Mouse (Mus musculus): ENCODE results near the gene Gm498. TPM values are rescaled to one million over a fixed set of nuclear protein-coding genes. Genes with fewer than 3 reads are reported as not detected.

The Gm498 gene
- polyA plus RNA-seq (2014; fragmentation: Nextera tagmentation; extraction: Ambion mirVana): not detected in 2 replicates

DNA sequence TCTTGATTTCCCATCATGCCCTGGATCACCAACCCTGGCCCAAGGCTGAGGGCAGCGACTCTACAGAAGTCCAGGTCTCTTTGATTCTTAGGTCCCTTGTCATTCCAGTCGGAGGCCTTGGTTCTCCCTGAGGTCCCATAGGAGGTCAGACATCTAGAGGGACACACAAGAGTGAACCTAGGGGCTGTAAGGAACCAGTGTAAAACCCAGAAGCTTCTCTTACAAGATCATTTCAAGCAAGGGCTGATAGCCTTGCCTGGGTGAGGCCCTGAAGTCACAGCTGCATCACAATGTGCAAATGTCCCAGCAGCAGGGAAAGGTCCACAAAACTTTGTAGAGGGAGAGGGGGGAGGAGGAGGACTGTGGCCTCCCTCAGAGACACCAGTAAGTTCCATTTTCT lies at the start of gene Gm498:
TSS of gene Gm498 (plus strand) at position 301 of the 400 bp plus-strand sequence.
- no peaks in the 10 kb centered on the region for H3K36me3 ChIP-seq (ENCODE audit: control insufficient read depth, insufficient read depth, low read length)
- H3K9me3 ChIP-seq (ENCODE audit: control insufficient read depth, low read length): no peaks in the 10 kb centered on the region
- no peaks in the 10 kb centered on the region for H3K4me1 ChIP-seq (replicated peaks; ENCODE audit: control insufficient read depth, insufficient read depth, low read length)
- ATAC-seq (ENCODE audit: low FRiP score): no peak
- no peak for DNase-seq (ENCODE audit: low spot score)
- no peak within 1 kb of the TSS for H3K4me2 ChIP-seq (replicated peaks; ENCODE audit: low read depth, low read length)
- H3K4me3 ChIP-seq (ENCODE audit: low read depth, low read length): no peak within 1 kb of the TSS
- 91% methylated on average over 2 of the region's 2 CpGs for whole genome bisulfite sequencing
- no peak within 1 kb of the TSS for H3K27ac ChIP-seq (ENCODE audit: low read depth, low read length)
- H3K27me3 ChIP-seq (ENCODE audit: control insufficient read depth, insufficient read depth, low read length): no peaks in the 10 kb centered on the region
- H3K9ac ChIP-seq (ENCODE audit: low read depth, low read length): no peak within 1 kb of the TSS

DNA sequence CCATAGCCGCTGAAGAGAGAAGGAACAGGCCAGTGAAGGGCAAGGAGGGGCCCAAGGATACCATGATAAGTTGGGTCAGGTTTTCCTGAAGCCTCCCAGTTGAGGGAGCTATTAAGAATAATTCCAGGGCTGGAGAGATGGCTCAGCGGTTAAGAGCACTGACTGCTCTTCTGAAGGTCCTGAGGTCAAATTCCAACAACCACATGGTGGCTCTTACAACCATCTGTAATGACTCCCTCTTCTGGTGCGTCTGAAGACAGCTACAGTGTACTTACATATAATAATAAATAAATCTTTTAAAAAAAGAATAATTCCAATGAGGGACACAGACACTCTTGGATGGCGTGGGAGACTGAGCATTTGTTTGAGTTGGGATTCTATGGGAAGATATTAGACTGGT lies 47.4 kb upstream of the Gm498 start:
- Histone ChIP-seq H3K4me1 (replicated peaks; ENCODE audit: control insufficient read depth, insufficient read depth, low read length) (no peaks in the 10 kb centered on the region), H3K4me2 (replicated peaks; ENCODE audit: low read depth, low read length) (no peak overlapping the region), H3K36me3 (ENCODE audit: control insufficient read depth, insufficient read depth, low read length) (0 out of 2 replicates have a peak, but pooled peaks cover 5% of the 10 kb centered on the region), H3K9me3 (ENCODE audit: control insufficient read depth, low read length) (no peaks in the 10 kb centered on the region), H3K27ac (ENCODE audit: low read depth, low read length) (no peak overlapping the region), H3K9ac (ENCODE audit: low read depth, low read length) (no peak overlapping the region), H3K27me3 (ENCODE audit: control insufficient read depth, insufficient read depth, low read length) (no peaks in the 10 kb centered on the region), H3K4me3 (ENCODE audit: low read depth, low read length) (no peak overlapping the region)
- no peak for ATAC-seq (ENCODE audit: low FRiP score)
- 86% methylated on average over 4 of the region's 4 CpGs for WGBS
- no peak for DNase-seq (ENCODE audit: low spot score)

DNA sequence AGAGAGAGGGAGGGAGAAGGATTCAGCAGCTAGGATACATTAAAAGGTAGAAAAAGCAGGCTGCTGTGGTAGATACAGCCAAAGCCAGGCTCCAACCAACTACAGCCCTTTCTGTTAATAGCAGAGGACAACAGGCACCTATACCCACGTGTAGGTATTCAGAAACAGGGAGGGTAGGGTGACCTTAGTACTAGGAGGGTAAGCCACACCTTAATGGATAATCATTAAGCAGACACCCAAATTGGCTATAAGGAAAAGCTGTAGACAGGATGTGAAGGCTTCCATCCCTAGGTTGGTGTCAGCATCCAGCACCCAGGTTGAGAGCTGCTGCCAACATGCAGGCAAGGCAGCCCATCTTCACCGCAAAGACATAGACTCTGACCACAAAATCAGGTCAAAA lies 45.4 kb upstream of the Gm498 start:
- H3K27me3 ChIP-seq (ENCODE audit: control insufficient read depth, insufficient read depth, low read length): no peaks in the 10 kb centered on the region
- 93% methylated on average over 2 of the region's 2 CpGs for WGBS
- DNase-seq (ENCODE audit: low spot score) (no peak), ATAC-seq (ENCODE audit: low FRiP score) (no peak)
- no peaks in the 10 kb centered on the region for H3K9me3 ChIP-seq (ENCODE audit: control insufficient read depth, low read length)
- no peak overlapping the region for H3K27ac ChIP-seq (ENCODE audit: low read depth, low read length)
- H3K36me3 ChIP-seq (ENCODE audit: control insufficient read depth, insufficient read depth, low read length): 0 out of 2 replicates have a peak, but pooled peaks cover 2% of the 10 kb centered on the region
- no peak overlapping the region for H3K4me2 ChIP-seq (replicated peaks; ENCODE audit: low read depth, low read length)
- no peaks in the 10 kb centered on the region for H3K4me1 ChIP-seq (replicated peaks; ENCODE audit: control insufficient read depth, insufficient read depth, low read length)
- H3K4me3 ChIP-seq (ENCODE audit: low read depth, low read length): no peak overlapping the region
- H3K9ac ChIP-seq (ENCODE audit: low read depth, low read length): no peak overlapping the region

DNA sequence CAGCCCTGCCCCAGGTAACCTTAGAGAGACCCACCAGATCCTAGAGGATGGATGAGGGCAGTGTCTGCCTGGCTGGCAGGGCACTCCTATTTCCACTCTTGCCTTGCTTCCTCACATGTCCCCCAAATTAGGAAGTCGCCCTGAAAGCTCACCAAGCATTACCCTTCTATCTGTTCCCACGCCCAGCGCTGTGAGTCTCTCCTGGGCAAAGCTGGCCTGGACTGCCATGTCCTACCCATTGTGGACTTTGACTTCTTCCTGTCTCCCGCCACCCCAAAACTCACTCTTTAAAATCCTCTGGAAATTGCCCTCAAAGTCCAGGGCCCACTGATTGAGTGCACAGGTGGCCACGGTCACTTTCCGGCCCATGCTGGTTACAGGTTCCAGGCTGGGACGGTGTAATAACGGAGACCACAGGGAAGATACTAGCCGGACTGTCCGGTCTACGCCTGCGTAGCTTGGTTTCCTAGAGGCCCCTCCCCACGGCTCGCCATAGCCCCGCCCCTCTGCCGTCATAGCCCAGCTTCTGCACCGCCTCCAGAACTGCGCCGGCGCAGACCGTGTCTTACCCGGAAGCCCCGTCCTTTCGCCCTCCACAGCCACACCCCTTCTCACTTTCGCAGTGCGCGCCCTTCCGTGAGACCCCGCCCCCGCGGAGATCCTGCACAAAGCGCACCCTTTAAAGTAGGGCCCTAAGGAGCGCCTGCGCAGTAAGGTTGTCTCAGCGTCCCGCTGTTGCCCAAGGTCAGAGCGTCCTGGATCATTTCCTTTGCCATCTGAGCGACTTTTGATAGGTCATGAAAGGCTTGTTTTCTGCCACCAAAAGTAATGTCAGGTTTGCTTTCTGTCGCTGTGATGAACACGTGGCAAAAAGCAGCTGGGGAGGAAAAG lies 44.0 kb upstream of the Gm498 start, which contains the start of the genes Nadsyn1 and Dhcr7:
TSS of gene Nadsyn1 (minus strand) at position 475 of the 891 bp plus-strand sequence.
TSS of gene Dhcr7 (plus strand) at position 771 of the 891 bp plus-strand sequence.
- Histone ChIP-seq H3K9ac (ENCODE audit: low read depth, low read length) (peak within 1 kb of the TSS; percentile 76), H3K27ac (ENCODE audit: low read depth, low read length) (peak within 1 kb of the TSS; percentile 31; the same call in 1 of the 2 replicates), H3K27me3 (ENCODE audit: control insufficient read depth, insufficient read depth, low read length) (no peaks in the 10 kb centered on the region), H3K4me3 (ENCODE audit: low read depth, low read length) (peak within 1 kb of the TSS; percentile 64), H3K9me3 (ENCODE audit: control insufficient read depth, low read length) (no peaks in the 10 kb centered on the region), H3K4me2 (replicated peaks; ENCODE audit: low read depth, low read length) (peak within 1 kb of the TSS; percentile 86), H3K4me1 (replicated peaks; ENCODE audit: control insufficient read depth, insufficient read depth, low read length) (no peaks in the 10 kb centered on the region), H3K36me3 (ENCODE audit: control insufficient read depth, insufficient read depth, low read length) (no peaks in the 10 kb centered on the region)
- ATAC-seq (ENCODE audit: low FRiP score) (peak; percentile 98), DNase-seq (ENCODE audit: low spot score) (peak; percentile 99)
- WGBS: 0% methylated on average over 39 of the region's 40 CpGs

GRCm38 (mm10) chr7:143823266-143823605 lies 43.4 kb upstream of the Gm498 start:
- Histone ChIP-seq H3K9me3 (ENCODE audit: control insufficient read depth, low read length) (no peaks in the 10 kb centered on the region), H3K36me3 (ENCODE audit: control insufficient read depth, insufficient read depth, low read length) (no peaks in the 10 kb centered on the region), H3K4me1 (replicated peaks; ENCODE audit: control insufficient read depth, insufficient read depth, low read length) (no peaks in the 10 kb centered on the region), H3K4me2 (replicated peaks; ENCODE audit: low read depth, low read length) (peak overlapping the region; percentile 86), H3K4me3 (ENCODE audit: low read depth, low read length) (peak overlapping the region; percentile 64; the same call in 1 of the 2 replicates), H3K27ac (ENCODE audit: low read depth, low read length) (peak overlapping the region; percentile 31; the same call in 1 of the 2 replicates), H3K27me3 (ENCODE audit: control insufficient read depth, insufficient read depth, low read length) (no peaks in the 10 kb centered on the region), H3K9ac (ENCODE audit: low read depth, low read length) (peak overlapping the region; percentile 44; the same call in 1 of the 2 replicates)
- WGBS: 83% methylated on average over 4 of the region's 4 CpGs
- ATAC-seq (ENCODE audit: low FRiP score): peak; percentile 53
- no peak for DNase-seq (ENCODE audit: low spot score)

- ATAC-seq (ENCODE audit: low FRiP score) (no peak), DNase-seq (ENCODE audit: low spot score) (no peak)
- Histone ChIP-seq H3K4me3 (ENCODE audit: low read depth, low read length) (no peak overlapping the region), H3K27me3 (ENCODE audit: control insufficient read depth, insufficient read depth, low read length) (no peaks in the 10 kb centered on the region), H3K4me1 (replicated peaks; ENCODE audit: control insufficient read depth, insufficient read depth, low read length) (no peaks in the 10 kb centered on the region), H3K9ac (ENCODE audit: low read depth, low read length) (no peak overlapping the region), H3K4me2 (replicated peaks; ENCODE audit: low read depth, low read length) (no peak overlapping the region), H3K9me3 (ENCODE audit: control insufficient read depth, low read length) (no peaks in the 10 kb centered on the region), H3K27ac (ENCODE audit: low read depth, low read length) (no peak overlapping the region), H3K36me3 (ENCODE audit: control insufficient read depth, insufficient read depth, low read length) (no peaks in the 10 kb centered on the region)
- 92% methylated on average over 2 of the region's 2 CpGs for WGBS
Measured at GRCm38 (mm10) chr7:143826985-143827384, 39.7 kb upstream of the Gm498 start.

GRCm38 (mm10) chr7:143829504-143830331 lies 36.9 kb upstream of the Gm498 start:
- WGBS: under 1% methylated on average over 37 of the region's 37 CpGs
- Histone ChIP-seq H3K9ac (ENCODE audit: low read depth, low read length) (peak overlapping the region; percentile 85), H3K27me3 (ENCODE audit: control insufficient read depth, insufficient read depth, low read length) (no peaks in the 10 kb centered on the region), H3K4me3 (ENCODE audit: low read depth, low read length) (peak overlapping the region; percentile 58), H3K4me2 (replicated peaks; ENCODE audit: low read depth, low read length) (peak overlapping the region; percentile 85), H3K36me3 (ENCODE audit: control insufficient read depth, insufficient read depth, low read length) (no peaks in the 10 kb centered on the region), H3K4me1 (replicated peaks; ENCODE audit: control insufficient read depth, insufficient read depth, low read length) (no peaks in the 10 kb centered on the region), H3K9me3 (ENCODE audit: control insufficient read depth, low read length) (no peaks in the 10 kb centered on the region), H3K27ac (ENCODE audit: low read depth, low read length) (peak overlapping the region; percentile 70)
- ATAC-seq (ENCODE audit: low FRiP score) (peak; percentile 96), DNase-seq (ENCODE audit: low spot score) (peak; percentile 95)

- H3K4me3 ChIP-seq (ENCODE audit: low read depth, low read length): peak overlapping the region; percentile 58
- H3K9me3 ChIP-seq (ENCODE audit: control insufficient read depth, low read length): no peaks in the 10 kb centered on the region
- 16% methylated on average over 6 of the region's 6 CpGs for WGBS
- peak overlapping the region; percentile 85 for H3K9ac ChIP-seq (ENCODE audit: low read depth, low read length)
- no peaks in the 10 kb centered on the region for H3K27me3 ChIP-seq (ENCODE audit: control insufficient read depth, insufficient read depth, low read length)
- peak overlapping the region; percentile 62; the same call in 1 of the 2 replicates for H3K27ac ChIP-seq (ENCODE audit: low read depth, low read length)
- no peaks in the 10 kb centered on the region for H3K36me3 ChIP-seq (ENCODE audit: control insufficient read depth, insufficient read depth, low read length)
- no peak for DNase-seq (ENCODE audit: low spot score)
- no peaks in the 10 kb centered on the region for H3K4me1 ChIP-seq (replicated peaks; ENCODE audit: control insufficient read depth, insufficient read depth, low read length)
- ATAC-seq (ENCODE audit: low FRiP score): peak; percentile 13
- H3K4me2 ChIP-seq (replicated peaks; ENCODE audit: low read depth, low read length): peak overlapping the region; percentile 85
Measured at GRCm38 (mm10) chr7:143830399-143830798, 36.2 kb upstream of the Gm498 start.

Measured in hindbrain, embryonic 11.5 days (tissue).